Mouse (Mus musculus) megakaryocyte, embryonic 14.5 days (primary cell): ENCODE results near the gene Hist1h2bg.

Experiments
- FLI1 ChIP-seq: IDR thresholded peaks from 2 replicates; pipeline ENCODE4 v1.6.1; 2012; ENCODE audit warnings: low read length, inconsistent platforms, mixed read lengths
- GATA1 ChIP-seq: IDR thresholded peaks from 3 replicates; pipeline ENCODE4 v1.6.1; 2012; ENCODE audit warnings: mixed read lengths, low read length, inconsistent platforms, borderline replicate concordance

DNA sequence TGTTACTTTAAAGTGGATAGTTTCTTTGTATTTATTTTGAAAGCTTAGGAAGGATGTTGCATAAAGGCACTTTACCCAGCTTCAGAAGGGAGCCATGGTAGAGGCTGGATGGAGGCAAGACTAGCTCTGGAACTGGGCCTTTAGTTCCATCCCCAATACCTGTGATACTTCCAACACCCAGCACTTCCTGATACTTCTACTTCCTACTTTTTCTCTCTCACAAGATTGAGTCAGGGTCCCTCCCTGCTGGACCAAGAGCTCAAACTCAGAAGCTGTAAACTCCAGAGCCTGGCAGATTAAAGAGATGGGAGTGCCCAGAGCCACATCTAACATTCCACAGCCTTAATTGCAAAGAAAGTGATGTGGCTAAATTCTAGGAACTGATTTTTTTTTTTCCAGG, 13.1 kb downstream of the Hist1h2bg start:
- TF ChIP-seq FLI1: no peak
- no peak for TF ChIP-seq GATA1
